Mouse (Mus musculus) heart, adult 2 months (tissue): Measurements from ENCODE around the gene Nudt8. TPM values are rescaled to one million over a fixed set of nuclear protein-coding genes. Genes with fewer than 3 reads are reported as not detected.

Source experiments
- DNase-seq, 2 experiments: peaks; one replicate each; pipeline ENCODE4 v3.0.0; 2021
- H3K27ac ChIP-seq: fragments of 200-600 bp; 2 replicates; pipeline ENCODE4 v1.8.1; 2022
- H3K27me3 ChIP-seq: fragments of 200-500 bp; 2 replicates; pipeline ENCODE4 v1.6.1; 2012; ENCODE audit warnings: mild to moderate bottlenecking, low read length, inconsistent platforms, mixed read lengths; ENCODE audit not compliant: control insufficient read depth, insufficient read depth
- H3K36me3 ChIP-seq: fragments of 200-500 bp; 2 replicates; pipeline ENCODE4 v1.6.1; 2012; ENCODE audit warnings: low read length, inconsistent platforms; ENCODE audit not compliant: control insufficient read depth, insufficient read depth
- H3K4me1 ChIP-seq: fragments of 200-500 bp; 2 replicates; pipeline ENCODE4 v1.6.1; 2011; ENCODE audit warnings: low read length; ENCODE audit not compliant: control insufficient read depth, insufficient read depth
- H3K4me3 ChIP-seq: fragments of 200-600 bp; 2 replicates; pipeline ENCODE4 v1.8.1; 2022
- H3K79me2 ChIP-seq: fragments of 200-500 bp; replicated peaks from 2 replicates; pipeline ENCODE4 v1.6.1; 2012; ENCODE audit warnings: mild to moderate bottlenecking, inconsistent platforms, low read length, moderate library complexity, mixed read lengths; ENCODE audit not compliant: control insufficient read depth, insufficient read depth
- H3K9ac ChIP-seq: fragments of 200-500 bp; 2 replicates; pipeline ENCODE4 v1.6.1; 2012; ENCODE audit warnings: low read depth, mild to moderate bottlenecking, control low read depth, inconsistent platforms, low read length, mixed read lengths
- CTCF ChIP-seq: fragments of 200-600 bp; IDR thresholded peaks from 2 replicates; pipeline ENCODE4 v1.8.1; 2022; ENCODE audit warnings: antibody characterized with exemption, mild to moderate bottlenecking, moderate library complexity
- EP300 ChIP-seq: fragments of 200-500 bp; IDR thresholded peaks from 2 replicates; pipeline ENCODE4 v1.6.1; 2011; ENCODE audit warnings: low read depth, low read length, control low read depth; ENCODE audit not compliant: insufficient read depth
- POLR2A ChIP-seq: fragments of 200-500 bp; IDR thresholded peaks from 2 replicates; pipeline ENCODE4 v1.6.1; 2011; ENCODE audit warnings: mild to moderate bottlenecking, low read depth, low read length, control low read depth; ENCODE audit not compliant: insufficient read depth
- WGBS: fragments of 180-500 bp; shearing (Covaris S2); methylation state at CpG from one replicate; pipeline ENCODE4 v1.1.7; 2018; 5-methylcytosine and 5-hydroxymethylcytosine counted together
- intact Hi-C: fragments of 180-260 bp; cut with DNase I; formaldehyde crosslinking; loops from one replicate; pipeline ENCODE4 v1.15.1; 2025
- polyA plus RNA-seq: library from polyadenylated mRNA; depleted of rRNA; stranded (reverse); fragments of >200 nt; gene quantifications from 2 replicates; pipeline ENCODE4 v1.2.3, GENCODE M21; 2012
- total RNA-seq, 2 experiments: library from RNA; stranded (reverse); gene quantifications; 2 replicates each; pipeline ENCODE4 v1.2.3; 2021

The Nudt8 gene
- total and polyA plus RNA-seq, 3 experiments: 61.9 to 149 (median 136) TPM

GRCm38 (mm10) chr19:3996106-3996505 lies 4.3 kb upstream of the Nudt8 start:
- Histone ChIP-seq H3K36me3 (no peaks in the 10 kb centered on the region), H3K9ac (no peak overlapping the region), H3K4me1 (peaks cover 5% of the 10 kb centered on the region; the same call in 1 of the 2 replicates), H3K27me3 (no peaks in the 10 kb centered on the region), H3K79me2 (no peaks in the 10 kb centered on the region), H3K27ac (no peak overlapping the region), H3K4me3 (no peak overlapping the region)
- no peak for TF ChIP-seq POLR2A
- no peak for TF ChIP-seq CTCF
- TF ChIP-seq EP300: no peak
- intact Hi-C loops: no loop called here
- 61% methylated on average over 7 of the region's 7 CpGs for WGBS
- no peak for DNase-seq

DNA sequence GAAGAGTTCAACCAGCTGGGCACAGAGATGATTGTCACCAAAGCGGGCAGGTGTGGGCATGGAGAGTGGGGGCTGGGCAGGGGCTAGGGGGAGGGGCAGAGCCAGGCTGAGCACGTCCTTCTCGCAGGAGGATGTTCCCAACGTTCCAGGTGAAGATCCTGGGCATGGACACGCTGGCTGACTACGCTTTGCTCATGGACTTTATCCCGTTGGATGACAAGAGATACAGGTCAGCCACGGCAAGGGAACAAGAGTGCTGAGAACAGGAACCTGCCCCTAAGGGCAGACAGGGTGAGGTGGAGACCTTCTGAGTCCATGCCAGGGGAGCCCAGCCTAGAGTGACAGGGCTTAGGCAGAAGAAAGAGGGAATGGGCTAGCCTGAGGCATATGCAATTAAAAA lies 3.6 kb upstream of the Nudt8 start:
- Histone ChIP-seq H3K9ac (no peak overlapping the region), H3K4me3 (no peak overlapping the region), H3K4me1 (peaks cover 5% of the 10 kb centered on the region; the same call in 1 of the 2 replicates), H3K27me3 (no peaks in the 10 kb centered on the region), H3K79me2 (no peaks in the 10 kb centered on the region), H3K36me3 (no peaks in the 10 kb centered on the region), H3K27ac (no peak overlapping the region)
- intact Hi-C loops: no loop called here
- no peak for DNase-seq
- TF ChIP-seq CTCF (no peak), POLR2A (no peak), EP300 (no peak)
- 77% methylated on average over 8 of the region's 8 CpGs for WGBS

DNA sequence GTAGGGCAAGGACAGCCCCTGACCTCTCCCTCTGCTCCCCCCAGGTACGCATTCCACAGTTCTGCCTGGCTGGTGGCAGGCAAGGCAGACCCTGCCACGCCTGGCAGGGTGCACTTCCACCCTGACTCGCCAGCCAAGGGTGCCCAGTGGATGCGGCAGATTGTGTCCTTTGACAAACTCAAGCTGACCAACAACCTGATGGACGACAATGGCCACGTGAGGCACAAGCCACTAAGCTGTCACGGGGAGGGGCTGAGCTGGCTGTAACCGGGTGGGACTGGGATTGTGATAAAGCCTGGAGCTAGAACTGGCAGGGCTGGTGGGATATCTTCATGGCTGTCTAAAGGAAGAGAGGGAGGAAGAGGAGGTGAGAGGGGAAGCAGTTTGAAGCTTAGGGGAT lies 3.1 kb upstream of the Nudt8 start:
- no peak overlapping the region for H3K27ac ChIP-seq
- 48% methylated on average over 8 of the region's 8 CpGs for WGBS
- H3K36me3 ChIP-seq: no peaks in the 10 kb centered on the region
- no peak for DNase-seq
- no peaks in the 10 kb centered on the region for H3K27me3 ChIP-seq
- H3K4me3 ChIP-seq: no peak overlapping the region
- no peaks in the 10 kb centered on the region for H3K79me2 ChIP-seq
- TF ChIP-seq EP300: no peak
- TF ChIP-seq CTCF: no peak
- TF ChIP-seq POLR2A: no peak
- intact Hi-C loops: no loop called here
- peaks cover 5% of the 10 kb centered on the region; the same call in 1 of the 2 replicates for H3K4me1 ChIP-seq
- no peak overlapping the region for H3K9ac ChIP-seq

DNA sequence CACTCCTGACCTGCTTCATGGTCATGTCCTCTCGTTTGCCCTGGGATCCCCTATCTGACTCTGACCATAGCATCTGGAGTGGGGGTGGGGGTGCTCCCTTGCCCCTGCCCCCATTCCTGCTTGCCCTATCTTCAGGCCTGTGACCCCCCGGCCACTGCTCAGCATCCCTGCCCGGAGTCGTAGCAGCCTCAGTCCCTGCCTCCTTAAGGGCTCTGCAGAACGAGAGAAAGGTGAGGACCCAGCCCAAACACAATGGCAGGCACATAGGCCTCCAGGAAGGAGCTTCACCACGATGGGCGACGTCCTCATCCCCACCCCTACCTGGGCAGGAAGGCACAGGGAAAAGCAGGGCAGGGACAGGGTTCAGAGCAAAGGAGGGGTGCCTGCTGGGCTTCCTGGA lies 2.0 kb upstream of the Nudt8 start:
- no peak for TF ChIP-seq CTCF
- no peak for TF ChIP-seq EP300
- TF ChIP-seq POLR2A: no peak
- no peak overlapping the region for H3K27ac ChIP-seq
- 81% methylated on average over 8 of the region's 8 CpGs for WGBS
- no peaks in the 10 kb centered on the region for H3K36me3 ChIP-seq
- H3K79me2 ChIP-seq: no peaks in the 10 kb centered on the region
- peaks cover 8% of the 10 kb centered on the region for H3K4me1 ChIP-seq
- no peaks in the 10 kb centered on the region for H3K27me3 ChIP-seq
- intact Hi-C loops: no loop called here
- no peak overlapping the region for H3K9ac ChIP-seq
- DNase-seq: no peak
- no peak overlapping the region for H3K4me3 ChIP-seq

DNA sequence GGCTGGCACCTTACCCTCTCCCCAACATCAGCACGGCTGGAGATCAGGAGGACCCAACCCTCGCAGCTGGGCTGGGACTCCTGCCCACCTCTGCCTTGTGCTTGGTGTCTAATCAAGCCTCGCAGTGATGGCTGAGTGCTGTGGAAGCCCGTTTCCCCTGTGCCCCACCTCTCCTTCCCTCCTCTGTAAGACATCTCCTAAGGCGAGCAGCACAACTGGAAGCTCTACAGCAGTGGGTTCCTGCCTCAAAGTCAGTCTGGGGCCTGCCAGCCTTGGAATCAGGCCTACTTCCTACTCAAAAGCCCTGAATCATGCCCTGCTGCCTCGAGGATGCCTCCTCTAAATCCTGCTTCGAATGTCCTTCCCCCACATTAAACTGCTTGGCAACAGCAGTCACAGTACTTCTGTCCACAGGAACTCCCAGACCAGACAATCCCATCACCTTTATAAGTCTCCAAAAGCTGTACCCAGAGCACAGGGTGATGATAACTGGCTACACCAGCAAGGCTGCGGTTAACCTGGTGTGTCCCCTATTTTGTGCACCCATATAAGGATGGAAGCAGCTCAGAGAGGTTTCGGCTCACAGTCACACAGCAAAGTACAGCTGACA lies 1.2 kb upstream of the Nudt8 start:
- TF ChIP-seq EP300: no peak
- no peak for TF ChIP-seq CTCF
- no peak for TF ChIP-seq POLR2A
- H3K4me1 ChIP-seq: peaks cover 8% of the 10 kb centered on the region
- H3K36me3 ChIP-seq: no peaks in the 10 kb centered on the region
- H3K27ac ChIP-seq: peak overlapping the region; percentile 94
- no peaks in the 10 kb centered on the region for H3K79me2 ChIP-seq
- peak overlapping the region; percentile 14; the same call in 1 of the 2 replicates for H3K9ac ChIP-seq
- DNase-seq: no peak
- intact Hi-C loops: no loop called here
- peak overlapping the region; percentile 77 for H3K4me3 ChIP-seq
- WGBS: 70% methylated on average over 9 of the region's 9 CpGs
- H3K27me3 ChIP-seq: no peaks in the 10 kb centered on the region

DNA sequence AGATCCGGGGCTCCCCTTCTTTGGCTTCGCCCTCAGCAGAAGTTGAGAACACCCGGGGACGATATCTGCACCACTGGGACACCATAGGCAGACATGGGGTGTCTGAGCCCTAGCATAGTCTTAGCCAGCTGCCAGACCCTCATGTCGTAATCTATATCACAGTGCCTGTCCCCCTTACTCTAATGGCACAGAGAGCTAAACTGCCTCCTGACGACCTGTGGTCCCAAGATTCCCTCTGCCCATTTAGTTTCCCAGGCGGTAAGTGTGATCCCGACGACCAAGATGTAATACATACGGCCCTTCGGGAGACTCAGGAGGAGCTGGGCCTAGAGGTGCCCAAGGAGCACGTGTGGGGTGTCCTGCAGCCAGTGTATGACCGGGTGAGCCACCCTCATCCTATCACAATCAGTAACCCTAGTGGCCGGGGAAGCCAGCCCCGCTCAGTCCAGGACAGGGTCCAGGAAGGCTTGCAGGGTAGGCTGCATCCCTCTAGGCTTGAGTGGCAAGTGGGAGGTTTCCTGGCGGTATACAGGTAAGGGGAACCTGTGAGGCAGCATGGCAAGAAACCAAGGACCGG lies 657 bp downstream of the Nudt8 start:
- H3K9ac ChIP-seq: peak overlapping the region; percentile 87
- no peaks in the 10 kb centered on the region for H3K36me3 ChIP-seq
- DNase-seq: peak in 1 of 2 experiments; percentile 41
- no peaks in the 10 kb centered on the region for H3K27me3 ChIP-seq
- peaks cover 8% of the 10 kb centered on the region for H3K4me1 ChIP-seq
- WGBS: 24% methylated on average over 17 of the region's 17 CpGs
- peak overlapping the region; percentile 77 for H3K4me3 ChIP-seq
- peak overlapping the region; percentile 94 for H3K27ac ChIP-seq
- H3K79me2 ChIP-seq: no peaks in the 10 kb centered on the region
- intact Hi-C loops: loop anchor here (1.0 kb wide), 1 partner anchor 11 kb away; the partner anchor contains the start of gene Ndufv1
- no peak for TF ChIP-seq EP300
- TF ChIP-seq CTCF: no peak
- TF ChIP-seq POLR2A: no peak
